Mouse (Mus musculus) heart, postnatal 0 days (tissue): Measurements from ENCODE around the gene Vamp9. TPM values are rescaled to one million over a fixed set of nuclear protein-coding genes. Genes with fewer than 3 reads are reported as not detected.

ENCODE experiments used
- ATAC-seq: fragments of 200-750 bp; cut with Nextera tagmentation; 2 replicates; pipeline ENCODE4 v1.8.0; 2017; ENCODE audit warnings: low read depth, moderate number of reproducible peaks, moderate library complexity; ENCODE audit not compliant: insufficient read depth
- DNase-seq: peaks from one replicate; pipeline ENCODE4 v3.0.0-alpha.2; 2016; ENCODE audit warnings: low spot score
- H3K27ac ChIP-seq: fragments of 300-500 bp; sonication (generic); 2 replicates; pipeline ENCODE4 v1.5.1; 2014; ENCODE audit warnings: low read depth, mild to moderate bottlenecking
- H3K27me3 ChIP-seq: fragments of 300-500 bp; sonication (generic); 2 replicates; pipeline ENCODE4 v1.6.1; 2014; ENCODE audit warnings: low read length, mixed read lengths; ENCODE audit not compliant: control insufficient read depth, insufficient read depth
- H3K36me3 ChIP-seq: fragments of 300-500 bp; sonication (generic); replicated peaks from 2 replicates; pipeline ENCODE4 v1.6.1; 2014; ENCODE audit warnings: low read length, mixed read lengths; ENCODE audit not compliant: control insufficient read depth, insufficient read depth
- H3K4me1 ChIP-seq: fragments of 300-500 bp; sonication (generic); 2 replicates; pipeline ENCODE4 v1.6.1; 2014; ENCODE audit warnings: antibody characterized with exemption; ENCODE audit not compliant: control insufficient read depth, insufficient read depth
- H3K4me2 ChIP-seq: fragments of 300-500 bp; sonication (generic); 2 replicates; pipeline ENCODE4 v1.6.1; 2014; ENCODE audit warnings: low read depth, mild to moderate bottlenecking, low read length, moderate library complexity
- H3K4me3 ChIP-seq: fragments of 300-500 bp; sonication (generic); 2 replicates; pipeline ENCODE4 v1.5.1; 2014; ENCODE audit warnings: low read depth, low read length
- H3K9ac ChIP-seq: fragments of 300-500 bp; sonication (generic); replicated peaks from 2 replicates; pipeline ENCODE4 v1.6.1; 2014; ENCODE audit warnings: low read depth, low read length, mixed read lengths
- H3K9me3 ChIP-seq: fragments of 300-500 bp; sonication (generic); replicated peaks from 2 replicates; pipeline ENCODE4 v1.6.1; 2016; ENCODE audit warnings: low read length; ENCODE audit not compliant: control insufficient read depth
- CTCF ChIP-seq: IDR thresholded peaks from 2 replicates; pipeline ENCODE4 v1.5.1; 2016; ENCODE audit warnings: antibody characterized with exemption, control low read depth, low read depth
- EP300 ChIP-seq: IDR thresholded peaks from 2 replicates; pipeline ENCODE4 v1.6.1; 2016; ENCODE audit warnings: antibody characterized with exemption, low read depth
- WGBS: fragments of 180-500 bp; shearing (Covaris S2); extraction: QIAGEN DNeasy Blood & Tissue Kit; methylation state at CpG from one replicate; pipeline ENCODE4 v1.1.7; 2014; 5-methylcytosine and 5-hydroxymethylcytosine counted together
- polyA plus RNA-seq: library from polyadenylated mRNA; unstranded; fragments of >200 nt; fragmentation: Nextera tagmentation; extraction: Ambion mirVana; gene quantifications from 2 replicates; pipeline ENCODE4 v1.2.1, GENCODE M21; 2015
- total RNA-seq: library from RNA; depleted of rRNA; stranded (reverse); fragments of >200 nt; gene quantifications from 2 replicates; pipeline ENCODE4 v1.2.3, GENCODE M21; 2014; ENCODE audit warnings: low replicate concordance

Gene Vamp9
- total and polyA plus RNA-seq, 2 experiments from 2014 or later: 0.72 TPM; not detected in 1

GRCm38 (mm10) chr5:99865779-99866178, 40.3 kb upstream of the Vamp9 start:
- Histone ChIP-seq H3K27ac (no peak overlapping the region), H3K4me3 (no peak overlapping the region), H3K4me2 (no peak overlapping the region), H3K9me3 (no peaks in the 10 kb centered on the region), H3K9ac (no peak overlapping the region), H3K36me3 (no peaks in the 10 kb centered on the region), H3K4me1 (no peaks in the 10 kb centered on the region), H3K27me3 (no peaks in the 10 kb centered on the region)
- TF ChIP-seq CTCF: no peak
- no peak for TF ChIP-seq EP300
- DNase-seq: no peak
- WGBS: 67% methylated on average over 1 of the region's 1 CpGs
- no peak for ATAC-seq

GRCm38 (mm10) chr5:99868286-99868685, 37.8 kb upstream of the Vamp9 start:
- Histone ChIP-seq H3K27ac (no peak overlapping the region), H3K4me1 (no peaks in the 10 kb centered on the region), H3K27me3 (no peaks in the 10 kb centered on the region), H3K9me3 (no peaks in the 10 kb centered on the region), H3K4me3 (no peak overlapping the region), H3K9ac (no peak overlapping the region), H3K36me3 (no peaks in the 10 kb centered on the region), H3K4me2 (no peak overlapping the region)
- DNase-seq (no peak), ATAC-seq (no peak)
- 90% methylated on average over 17 of the region's 17 CpGs for WGBS
- TF ChIP-seq CTCF: no peak
- TF ChIP-seq EP300: no peak

GRCm38 (mm10) chr5:99868923-99869322, 37.1 kb upstream of the Vamp9 start:
- no peak for TF ChIP-seq CTCF
- no peak for TF ChIP-seq EP300
- Histone ChIP-seq H3K4me1 (no peaks in the 10 kb centered on the region), H3K4me2 (no peak overlapping the region), H3K4me3 (no peak overlapping the region), H3K27me3 (no peaks in the 10 kb centered on the region), H3K27ac (no peak overlapping the region), H3K9ac (no peak overlapping the region), H3K9me3 (no peaks in the 10 kb centered on the region), H3K36me3 (no peaks in the 10 kb centered on the region)
- DNase-seq (no peak), ATAC-seq (no peak)
- 66% methylated on average over 9 of the region's 9 CpGs for WGBS

- DNase-seq: no peak
- Histone ChIP-seq H3K4me2 (no peak overlapping the region), H3K4me1 (no peaks in the 10 kb centered on the region), H3K27ac (no peak overlapping the region), H3K9me3 (peaks cover 5% of the 10 kb centered on the region; the same call in 1 of the 2 replicates), H3K9ac (no peak overlapping the region), H3K27me3 (no peaks in the 10 kb centered on the region), H3K36me3 (no peaks in the 10 kb centered on the region), H3K4me3 (no peak overlapping the region)
- WGBS: 65% methylated on average over 9 of the region's 9 CpGs
- no peak for TF ChIP-seq EP300
- no peak for TF ChIP-seq CTCF
- no peak for ATAC-seq
These were observed 28.5 kb upstream of the Vamp9 start for GRCm38 (mm10) chr5:99877565-99877964.

GRCm38 (mm10) chr5:99882441-99882840, 23.6 kb upstream of the Vamp9 start:
- no peak for DNase-seq
- Histone ChIP-seq H3K36me3 (no peaks in the 10 kb centered on the region), H3K4me1 (no peaks in the 10 kb centered on the region), H3K9ac (no peak overlapping the region), H3K4me2 (no peak overlapping the region), H3K27ac (no peak overlapping the region), H3K27me3 (no peaks in the 10 kb centered on the region), H3K4me3 (no peak overlapping the region), H3K9me3 (no peaks in the 10 kb centered on the region)
- 78% methylated on average over 3 of the region's 3 CpGs for WGBS
- no peak for ATAC-seq
- TF ChIP-seq CTCF: no peak

GRCm38 (mm10) chr5:99884035-99884434, 22.0 kb upstream of the Vamp9 start:
- no peak overlapping the region for H3K4me2 ChIP-seq
- H3K36me3 ChIP-seq: no peaks in the 10 kb centered on the region
- TF ChIP-seq CTCF (no peak), EP300 (no peak)

More at GRCm38 (mm10) chr5:99884035-99884434, 22.0 kb upstream of the Vamp9 start:
- no peaks in the 10 kb centered on the region for H3K4me1 ChIP-seq
- no peak overlapping the region for H3K4me3 ChIP-seq
- DNase-seq: no peak
- ATAC-seq: no peak
- no peaks in the 10 kb centered on the region for H3K27me3 ChIP-seq
- H3K9me3 ChIP-seq: no peaks in the 10 kb centered on the region
- no peak overlapping the region for H3K9ac ChIP-seq
- WGBS: 83% methylated on average over 4 of the region's 4 CpGs
- no peak overlapping the region for H3K27ac ChIP-seq
